Mouse (Mus musculus): ENCODE data around the gene Aars. TPM values are rescaled to one million over a fixed set of nuclear protein-coding genes. Genes with fewer than 3 reads are reported as not detected.

Gene Aars
- polyA plus RNA-seq, 1 experiment: 76.9 TPM

- TF ChIP-seq CTCF (IDR thresholded peaks at IDR 0.05; ENCODE audit: borderline replicate concordance, extremely low read depth, insufficient read depth, insufficient read length): no peak
- no peak for TF ChIP-seq POLR2A (IDR thresholded peaks at IDR 0.05; ENCODE audit: borderline replicate concordance, extremely low read depth, insufficient read depth, insufficient read length, poor library complexity, severe bottlenecking)
Observed at GRCm38 (mm10) chr8:111031572-111031971, 1.4 kb upstream of the Aars start, which contains the start of gene Ddx19b. Gene Ddx19b (minus strand): TSS chr8:111031751.

GRCm38 (mm10) chr8:111033482-111034215 lies 705 bp downstream of the Aars start:
- DNase-seq (ENCODE audit: low read depth): peak; percentile 100
- TF ChIP-seq CTCF (IDR thresholded peaks at IDR 0.05; ENCODE audit: borderline replicate concordance, extremely low read depth, insufficient read depth, insufficient read length) (no peak), POLR2A (IDR thresholded peaks at IDR 0.05; ENCODE audit: borderline replicate concordance, extremely low read depth, insufficient read depth, insufficient read length, poor library complexity, severe bottlenecking) (peak; percentile 27; the same call in 1 of the 2 replicates)

More at GRCm38 (mm10) chr8:111031572-111031971, 1.4 kb upstream of the Aars start, which contains the start of gene Ddx19b:
- DNase-seq (ENCODE audit: low read depth): no peak

GRCm38 (mm10) chr8:111034276-111034675 lies 1.3 kb downstream of the Aars start:
- DNase-seq (ENCODE audit: low read depth): peak; percentile 46
- no peak for TF ChIP-seq POLR2A (IDR thresholded peaks at IDR 0.05; ENCODE audit: borderline replicate concordance, extremely low read depth, insufficient read depth, insufficient read length, poor library complexity, severe bottlenecking)
- no peak for TF ChIP-seq CTCF (IDR thresholded peaks at IDR 0.05; ENCODE audit: borderline replicate concordance, extremely low read depth, insufficient read depth, insufficient read length)

- TF ChIP-seq POLR2A (IDR thresholded peaks at IDR 0.05; ENCODE audit: borderline replicate concordance, extremely low read depth, insufficient read depth, insufficient read length, poor library complexity, severe bottlenecking) (no peak), CTCF (IDR thresholded peaks at IDR 0.05; ENCODE audit: borderline replicate concordance, extremely low read depth, insufficient read depth, insufficient read length) (no peak)
- no peak for DNase-seq (ENCODE audit: low read depth)
Observed at GRCm38 (mm10) chr8:111036591-111036990, 3.6 kb downstream of the Aars start.

- TF ChIP-seq POLR2A (IDR thresholded peaks at IDR 0.05; ENCODE audit: borderline replicate concordance, extremely low read depth, insufficient read depth, insufficient read length, poor library complexity, severe bottlenecking) (no peak), CTCF (IDR thresholded peaks at IDR 0.05; ENCODE audit: borderline replicate concordance, extremely low read depth, insufficient read depth, insufficient read length) (no peak)
- DNase-seq (ENCODE audit: low read depth): no peak
Observed at GRCm38 (mm10) chr8:111042546-111042945, 9.6 kb downstream of the Aars start.

- TF ChIP-seq POLR2A (IDR thresholded peaks at IDR 0.05; ENCODE audit: borderline replicate concordance, extremely low read depth, insufficient read depth, insufficient read length, poor library complexity, severe bottlenecking): no peak
- TF ChIP-seq CTCF (IDR thresholded peaks at IDR 0.05; ENCODE audit: borderline replicate concordance, extremely low read depth, insufficient read depth, insufficient read length): peak; percentile 35; the same call in 1 of the 2 replicates
- no peak for DNase-seq (ENCODE audit: low read depth)
Observed at GRCm38 (mm10) chr8:111044003-111044734, 11.2 kb downstream of the Aars start.

- TF ChIP-seq POLR2A (IDR thresholded peaks at IDR 0.05; ENCODE audit: borderline replicate concordance, extremely low read depth, insufficient read depth, insufficient read length, poor library complexity, severe bottlenecking): no peak
- TF ChIP-seq CTCF (IDR thresholded peaks at IDR 0.05; ENCODE audit: borderline replicate concordance, extremely low read depth, insufficient read depth, insufficient read length): no peak
- DNase-seq (ENCODE audit: low read depth): no peak
Observed at GRCm38 (mm10) chr8:111048694-111049093, 15.8 kb downstream of the Aars start.

GRCm38 (mm10) chr8:111049106-111049505 lies 16.2 kb downstream of the Aars start:
- DNase-seq (ENCODE audit: low read depth): no peak
- TF ChIP-seq CTCF (IDR thresholded peaks at IDR 0.05; ENCODE audit: borderline replicate concordance, extremely low read depth, insufficient read depth, insufficient read length): no peak
- TF ChIP-seq POLR2A (IDR thresholded peaks at IDR 0.05; ENCODE audit: borderline replicate concordance, extremely low read depth, insufficient read depth, insufficient read length, poor library complexity, severe bottlenecking): no peak

GRCm38 (mm10) chr8:111053827-111054518 lies 21.0 kb downstream of the Aars start:
- TF ChIP-seq POLR2A (IDR thresholded peaks at IDR 0.05; ENCODE audit: borderline replicate concordance, extremely low read depth, insufficient read depth, insufficient read length, poor library complexity, severe bottlenecking) (no peak), CTCF (IDR thresholded peaks at IDR 0.05; ENCODE audit: borderline replicate concordance, extremely low read depth, insufficient read depth, insufficient read length) (no peak)

GRCm38 (mm10) chr8:111055031-111055634 lies 22.2 kb downstream of the Aars start:
- DNase-seq (ENCODE audit: low read depth): no peak
- TF ChIP-seq CTCF (IDR thresholded peaks at IDR 0.05; ENCODE audit: borderline replicate concordance, extremely low read depth, insufficient read depth, insufficient read length) (no peak), POLR2A (IDR thresholded peaks at IDR 0.05; ENCODE audit: borderline replicate concordance, extremely low read depth, insufficient read depth, insufficient read length, poor library complexity, severe bottlenecking) (no peak)

More at GRCm38 (mm10) chr8:111053827-111054518, 21.0 kb downstream of the Aars start:
- no peak for DNase-seq (ENCODE audit: low read depth)

All from brain, embryonic 14.5 days (tissue).